Mouse (Mus musculus) spleen, adult 2 months (tissue): Measurements from ENCODE around the gene Sorbs1. TPM values are rescaled to one million over a fixed set of nuclear protein-coding genes. Genes with fewer than 3 reads are reported as not detected.

Source experiments
- DNase-seq, 2 experiments: peaks; one replicate each; pipeline versions ENCODE4 v3.0.0 to v3.0.0-alpha.2; 2012 to 2021; ENCODE audit warnings: low spot score in 2 of 2, low read depth in 1 of 2
- H3K27ac ChIP-seq: fragments of 200-500 bp; 2 replicates; pipeline ENCODE4 v1.5.1; 2012; ENCODE audit warnings: low read length, inconsistent platforms; ENCODE audit not compliant: insufficient read depth
- H3K27me3 ChIP-seq: fragments of 200-500 bp; 2 replicates; pipeline ENCODE4 v1.6.1; 2012; ENCODE audit warnings: mild to moderate bottlenecking, moderate library complexity, low read length, inconsistent platforms; ENCODE audit not compliant: control insufficient read depth, insufficient read depth
- H3K36me3 ChIP-seq: fragments of 200-500 bp; 2 replicates; pipeline ENCODE4 v1.6.1; 2012; ENCODE audit warnings: mild to moderate bottlenecking, low read length, inconsistent platforms; ENCODE audit not compliant: control insufficient read depth, insufficient read depth
- H3K4me1 ChIP-seq: fragments of 200-500 bp; 2 replicates; pipeline ENCODE4 v1.6.1; 2011; ENCODE audit warnings: inconsistent platforms; ENCODE audit not compliant: control insufficient read depth, insufficient read depth, insufficient read length
- H3K4me3 ChIP-seq: fragments of 200-500 bp; 2 replicates; pipeline ENCODE4 v1.5.1; 2011; ENCODE audit warnings: mild to moderate bottlenecking, inconsistent platforms; ENCODE audit not compliant: insufficient read depth, insufficient read length; ENCODE audit errors: extremely low read depth
- CTCF ChIP-seq: fragments of 200-500 bp; IDR thresholded peaks from 2 replicates; pipeline ENCODE4 v1.5.1; 2011; ENCODE audit warnings: mild to moderate bottlenecking, inconsistent platforms; ENCODE audit not compliant: insufficient read depth, insufficient read length, insufficient replicate concordance; ENCODE audit errors: extremely low read depth
- POLR2A ChIP-seq: fragments of 200-500 bp; IDR thresholded peaks from 2 replicates; pipeline ENCODE4 v1.6.1; 2011; ENCODE audit warnings: low read depth, low read length, inconsistent platforms
- WGBS: fragments of 180-500 bp; shearing (Covaris S2); methylation state at CpG from one replicate; pipeline ENCODE4 v1.1.7; 2018; 5-methylcytosine and 5-hydroxymethylcytosine counted together
- polyA plus RNA-seq: library from polyadenylated mRNA; depleted of rRNA; stranded (reverse); fragments of >200 nt; gene quantifications from 2 replicates; pipeline ENCODE4 v1.2.3, GENCODE M21; 2012

Sorbs1 gene
- polyA plus RNA-seq, 1 experiment: 6.4 TPM

DNA sequence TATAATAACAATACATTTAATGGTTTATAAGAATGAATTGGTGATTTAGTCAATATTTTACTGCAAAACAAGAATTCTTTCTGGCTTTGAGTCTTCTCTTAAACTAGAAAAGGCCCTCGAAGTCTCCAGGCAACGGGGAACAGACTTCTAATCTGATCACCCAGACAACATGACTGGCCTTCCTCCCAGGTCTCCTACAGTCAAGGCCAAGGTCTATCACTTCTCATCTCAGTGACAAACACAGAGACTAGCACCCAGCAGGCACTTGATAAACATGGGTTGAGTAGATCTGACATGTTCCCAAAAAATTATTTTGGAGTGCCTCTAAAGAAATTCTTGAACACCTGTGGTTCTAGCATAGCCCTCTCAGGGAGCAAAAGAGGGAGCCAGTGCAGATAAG, 16.7 kb upstream of the Sorbs1 start:
- Histone ChIP-seq H3K27me3 (no peaks in the 10 kb centered on the region; the same call in 1 of the 2 replicates), H3K36me3 (no peaks in the 10 kb centered on the region)

DNA sequence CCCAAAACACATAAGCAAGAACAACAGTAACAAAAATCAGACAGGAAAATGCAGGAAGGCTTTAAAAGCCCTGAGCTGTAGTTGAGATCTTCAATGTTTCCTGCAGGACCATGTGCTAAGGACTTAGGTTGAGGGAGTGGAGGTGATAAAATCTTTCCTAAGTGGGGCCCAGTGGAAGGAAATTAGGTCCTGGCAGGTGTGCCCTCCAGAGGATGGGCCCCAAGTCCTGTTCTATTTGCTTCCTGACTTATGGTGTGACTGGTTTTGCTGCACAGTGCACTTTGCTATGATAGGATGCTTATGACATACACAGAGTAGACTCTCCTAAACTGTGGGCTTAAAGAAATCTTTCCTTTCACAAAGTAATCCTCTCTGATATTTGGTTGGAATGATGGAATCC, 14.7 kb upstream of the Sorbs1 start:
- H3K27me3 ChIP-seq: no peaks in the 10 kb centered on the region; the same call in 1 of the 2 replicates
- DNase-seq: no peak
- H3K36me3 ChIP-seq: no peaks in the 10 kb centered on the region
- H3K4me1 ChIP-seq: no peaks in the 10 kb centered on the region
- no peak for TF ChIP-seq POLR2A
- TF ChIP-seq CTCF: no peak
- H3K27ac ChIP-seq: no peak overlapping the region
- H3K4me3 ChIP-seq: no peak overlapping the region

More for the DNA sequence above, 16.7 kb upstream of the Sorbs1 start:
- no peak for TF ChIP-seq POLR2A
- TF ChIP-seq CTCF: no peak
- H3K27ac ChIP-seq: no peak overlapping the region
- DNase-seq: no peak
- no peaks in the 10 kb centered on the region for H3K4me1 ChIP-seq
- no peak overlapping the region for H3K4me3 ChIP-seq
- 83% methylated on average over 2 of the region's 2 CpGs for WGBS

DNA sequence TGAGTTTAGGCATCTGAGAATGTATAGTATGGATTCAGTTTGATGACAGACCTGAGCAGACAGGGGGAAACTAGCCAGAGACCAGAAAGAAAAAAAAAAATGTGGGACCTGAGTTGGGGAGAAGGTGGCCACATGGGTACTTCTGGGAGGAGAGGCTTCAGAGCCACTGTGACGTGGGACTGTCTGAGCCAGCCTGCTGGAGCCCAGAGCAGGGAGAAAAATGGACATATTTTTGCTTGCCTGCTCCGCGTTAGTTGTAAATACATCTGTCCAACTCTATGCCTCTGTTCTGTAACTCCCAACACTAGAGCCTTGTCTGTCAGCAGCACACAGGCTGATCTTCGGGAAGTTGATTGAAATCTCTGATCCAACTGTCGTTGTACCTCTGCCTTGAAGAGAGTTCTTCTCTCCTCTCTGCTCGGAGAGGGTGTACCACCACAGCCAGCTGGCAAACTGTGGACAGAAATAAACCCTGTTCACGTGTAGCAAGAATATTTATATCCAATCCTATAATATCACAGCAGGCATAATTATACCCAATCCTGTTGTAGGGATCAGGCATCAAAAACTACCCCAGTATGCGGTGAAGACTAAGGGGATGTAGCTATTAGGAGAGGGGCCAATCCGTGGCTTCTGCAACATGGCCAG, 12.9 kb upstream of the Sorbs1 start:
- Histone ChIP-seq H3K36me3 (no peaks in the 10 kb centered on the region), H3K4me3 (no peak overlapping the region), H3K27ac (no peak overlapping the region), H3K27me3 (no peaks in the 10 kb centered on the region; the same call in 1 of the 2 replicates), H3K4me1 (no peaks in the 10 kb centered on the region)
- DNase-seq: no peak
- no peak for TF ChIP-seq CTCF
- TF ChIP-seq POLR2A: no peak
- WGBS: 90% methylated on average over 9 of the region's 9 CpGs

DNA sequence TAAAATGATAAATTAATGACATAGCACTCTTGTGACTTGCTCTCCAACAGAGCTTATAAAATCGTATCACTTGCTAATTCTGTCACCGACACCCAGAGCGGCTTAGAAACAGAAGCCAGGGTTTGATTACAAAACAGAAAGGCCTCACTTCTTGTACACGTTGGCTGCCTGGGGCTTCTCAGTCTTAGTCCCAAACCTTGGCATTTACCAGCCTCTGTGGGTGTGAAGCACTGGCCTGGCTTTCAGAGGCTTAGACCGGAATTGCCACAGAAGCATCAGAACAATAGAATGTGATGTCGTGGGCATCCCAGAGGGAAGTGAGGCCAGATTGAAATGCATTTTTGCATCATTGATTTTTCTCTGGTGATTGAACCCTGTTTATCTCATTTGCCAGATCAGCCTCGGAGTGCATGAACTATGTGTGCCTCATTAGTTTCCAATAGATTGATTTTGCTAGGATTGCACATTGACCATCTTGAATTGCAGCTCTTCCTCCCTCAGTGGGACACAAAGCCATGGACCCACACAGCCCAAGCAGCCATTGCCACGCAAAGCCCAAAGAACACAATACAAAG, 9.9 kb upstream of the Sorbs1 start:
- TF ChIP-seq CTCF: no peak
- TF ChIP-seq POLR2A: no peak
- H3K27me3 ChIP-seq: no peaks in the 10 kb centered on the region
- no peak overlapping the region for H3K4me3 ChIP-seq
- H3K27ac ChIP-seq: no peak overlapping the region
- no peak for DNase-seq
- no peaks in the 10 kb centered on the region for H3K36me3 ChIP-seq
- H3K4me1 ChIP-seq: no peaks in the 10 kb centered on the region
- 87% methylated on average over 8 of the region's 8 CpGs for WGBS

DNA sequence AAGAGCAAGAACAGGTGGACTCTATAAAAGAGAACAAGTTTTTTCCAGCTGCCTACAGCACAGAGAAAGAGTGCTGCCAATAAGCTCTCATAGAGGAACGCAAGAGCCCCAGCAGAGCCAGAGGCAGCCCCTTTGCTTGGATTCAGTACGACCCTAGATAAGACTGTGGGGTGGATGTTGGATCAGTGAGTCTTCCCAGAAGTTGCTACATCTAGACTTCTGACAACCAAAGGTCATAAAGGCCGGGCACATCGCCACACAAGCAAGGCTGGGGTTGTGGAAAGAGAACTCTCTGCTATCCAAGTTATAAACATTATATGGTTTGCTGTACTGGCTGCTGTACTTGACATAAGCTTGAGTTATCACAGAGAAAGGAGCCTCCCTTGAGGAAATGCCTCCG, 6.8 kb upstream of the Sorbs1 start:
- WGBS: 95% methylated on average over 5 of the region's 5 CpGs
- no peak for DNase-seq
- H3K27me3 ChIP-seq: no peaks in the 10 kb centered on the region
- no peaks in the 10 kb centered on the region for H3K36me3 ChIP-seq
- no peak for TF ChIP-seq CTCF
- no peaks in the 10 kb centered on the region for H3K4me1 ChIP-seq
- H3K27ac ChIP-seq: no peak overlapping the region
- no peak overlapping the region for H3K4me3 ChIP-seq

DNA sequence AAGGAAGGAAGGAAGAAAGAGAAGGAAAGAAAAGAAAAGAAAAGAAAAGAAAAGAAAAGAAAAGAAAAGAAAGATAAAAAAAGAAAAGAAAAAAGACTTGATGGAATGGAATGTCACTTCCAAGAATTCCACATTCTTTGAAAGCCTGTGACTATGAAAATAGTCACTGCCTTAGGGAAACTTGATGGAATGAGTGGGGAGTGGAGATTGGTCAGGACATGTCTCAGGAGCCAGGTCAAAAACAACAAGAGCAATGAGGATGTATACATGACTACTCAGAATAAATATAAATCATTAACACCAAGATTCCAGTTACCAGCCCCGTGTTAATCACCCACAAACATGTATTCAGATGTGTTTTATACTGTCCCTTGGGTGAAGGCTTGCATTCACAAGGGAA, 5.1 kb upstream of the Sorbs1 start:
- Histone ChIP-seq H3K4me1 (no peaks in the 10 kb centered on the region), H3K27ac (no peak overlapping the region), H3K4me3 (no peak overlapping the region), H3K36me3 (no peaks in the 10 kb centered on the region), H3K27me3 (no peaks in the 10 kb centered on the region)
- WGBS: 49% methylated on average over 1 of the region's 1 CpGs
- TF ChIP-seq CTCF (no peak), POLR2A (no peak)
- no peak for DNase-seq

DNA sequence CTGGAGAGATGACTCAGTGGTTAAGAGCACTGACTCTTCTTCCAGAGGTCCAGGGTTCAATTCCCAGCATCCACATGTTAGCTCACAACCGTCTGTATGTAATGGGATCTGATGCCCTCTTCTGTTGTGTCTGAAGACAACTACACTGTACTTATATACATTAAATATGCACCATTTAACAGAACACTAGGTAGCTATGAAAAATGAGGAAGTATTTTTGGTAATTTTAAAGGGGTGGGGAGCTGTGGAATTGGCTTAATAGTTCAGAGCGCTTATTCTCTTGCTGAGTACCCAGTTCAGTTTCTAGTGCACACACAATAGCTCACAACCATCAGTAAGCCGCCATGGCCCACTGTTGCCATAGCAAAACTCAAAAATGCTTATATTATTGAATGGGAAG, 2.0 kb upstream of the Sorbs1 start:
- peaks cover 6% of the 10 kb centered on the region; the same call in 1 of the 2 replicates for H3K4me1 ChIP-seq
- no peak overlapping the region for H3K27ac ChIP-seq
- WGBS: 75% methylated on average over 3 of the region's 3 CpGs
- DNase-seq: no peak
- no peaks in the 10 kb centered on the region for H3K36me3 ChIP-seq
- no peaks in the 10 kb centered on the region for H3K27me3 ChIP-seq
- no peak overlapping the region for H3K4me3 ChIP-seq
- TF ChIP-seq CTCF (no peak), POLR2A (no peak)
